Mouse (Mus musculus): ENCODE results near the gene Hao2. TPM values are rescaled to one million over a fixed set of nuclear protein-coding genes. Genes with fewer than 3 reads are reported as not detected.

Gene Hao2
- total RNA-seq, 2 experiments from 2014 or later, result not detected

- no peak for DNase-seq (ENCODE audit: low spot score)
- intact Hi-C loops (cut with DNase I), result no loop called here
These were observed 33.5 kb downstream of the Hao2 start, which contains the start of gene Hsd3b1 for GRCm38 (mm10) chr3:98859576-98859975. Gene Hsd3b1, minus strand, starts transcription at chr3:98859794.

- intact Hi-C loops (cut with DNase I), result no loop called here
- no peak for DNase-seq (ENCODE audit: low spot score)
These were observed 35.0 kb downstream of the Hao2 start for GRCm38 (mm10) chr3:98858051-98858450.

- intact Hi-C loops (cut with DNase I), result no loop called here
- no peak for DNase-seq (ENCODE audit: low spot score)
These were observed 36.1 kb downstream of the Hao2 start for GRCm38 (mm10) chr3:98856892-98857291.

GRCm38 (mm10) chr3:98855160-98855559, 37.9 kb downstream of the Hao2 start:
- DNase-seq (ENCODE audit: low spot score), result no peak
- intact Hi-C loops (cut with DNase I), result no loop called here

- intact Hi-C loops (cut with DNase I), result no loop called here
- no peak for DNase-seq (ENCODE audit: low spot score)
These were observed 39.4 kb downstream of the Hao2 start for GRCm38 (mm10) chr3:98853685-98854084.

GRCm38 (mm10) chr3:98853051-98853450, 40.0 kb downstream of the Hao2 start:
- DNase-seq (ENCODE audit: low spot score), result no peak
- intact Hi-C loops (cut with DNase I), result no loop called here

- intact Hi-C loops (cut with DNase I), result no loop called here
- no peak for DNase-seq (ENCODE audit: low spot score)
These were observed 40.4 kb downstream of the Hao2 start for GRCm38 (mm10) chr3:98852631-98853030.

GRCm38 (mm10) chr3:98851853-98852252, 41.2 kb downstream of the Hao2 start:
- intact Hi-C loops (cut with DNase I), result no loop called here
- DNase-seq (ENCODE audit: low spot score), result no peak

- intact Hi-C loops (cut with DNase I), result no loop called here
- no peak for DNase-seq (ENCODE audit: low spot score)
These were observed 42.8 kb downstream of the Hao2 start for GRCm38 (mm10) chr3:98850262-98850661.

GRCm38 (mm10) chr3:98848898-98849297, 44.1 kb downstream of the Hao2 start:
- no peak for DNase-seq (ENCODE audit: low spot score)
- intact Hi-C loops (cut with DNase I), result no loop called here

Other genes starting within 250 kb of the Hao2 start
- gene Hsd3b2, start 168.7 kb downstream of the Hao2 start, total RNA-seq (2021), result not detected
- not detected for gene Hsd3b3, start 130.1 kb downstream of the Hao2 start, total RNA-seq (2021)
- not detected for gene Hsd3b6, start 78.8 kb downstream of the Hao2 start, total RNA-seq (2021)
- not detected for gene Hsd3b1, start 33.4 kb downstream of the Hao2 start, total RNA-seq (2021)
- 1 to 10 TPM; 6.8 to 8.0 TPM for gene Wars2, start 247.8 kb upstream of the Hao2 start, total RNA-seq (2021)

All from heart, postnatal 25 days (tissue).